In genomic region chr17:65782551-65783141, GRCm38 (mm10) we compare ENCODE assay signal across 8 mouse cellular contexts. TPM values are rescaled to one million over a fixed set of nuclear protein-coding genes. Genes with fewer than 3 reads are reported as not detected.
DNase-seq lines count a peak whose midpoint lies in the region.

Gene Ppp4r1 (plus strand): TSS chr17:65782573.

- peaks cover 9% of the 10 kb centered on the region; the same call in 1 of the 2 replicates for H3K9me3 ChIP-seq in hindbrain, embryonic 10.5 days

- peaks cover 30% of the 10 kb centered on the region for H3K36me3 ChIP-seq in hindbrain, embryonic 10.5 days

- H3K4me3 ChIP-seq in hindbrain, embryonic 10.5 days: peak within 1 kb of the TSS; percentile 93

- H3K27ac ChIP-seq in hindbrain, embryonic 10.5 days: peak within 1 kb of the TSS; percentile 99

- H3K27me3 ChIP-seq in hindbrain, embryonic 10.5 days (ENCODE audit: insufficient read depth, poor library complexity, severe bottlenecking): no peaks in the 10 kb centered on the region

- DNase-seq in MEL-GATA-1-ER (ENCODE audit: extremely low read depth, low read depth): peak; percentile 17
- peak; percentile 86 for DNase-seq in cerebellum, adult 9-10 months
- peak in 1 of 2 experiments; percentile 69 for DNase-seq in frontal cortex, adult 2 months (ENCODE audit: extremely low spot score in 1 of 2, low spot score in 1 of 2)
- peak; percentile 84 for DNase-seq in hindbrain, embryonic 10.5 days (ENCODE audit: low spot score)
- DNase-seq in layer of hippocampus, postnatal 14 days (ENCODE audit: low spot score in 2 of 2): peak; percentile 74 to 79
- peak; percentile 86 for DNase-seq in lung, postnatal 14 days
- peak; percentile 57 for DNase-seq in retina, adult 2 months (ENCODE audit: low read depth, low spot score)
- peak; percentile 68 to 74 for DNase-seq in thymus, postnatal 36 days

- peaks cover 25% of the 10 kb centered on the region for H3K4me1 ChIP-seq in hindbrain, embryonic 10.5 days (replicated peaks)

- WGBS in hindbrain, embryonic 10.5 days: under 1% methylated on average over 81 of the region's 81 CpGs

RNA-seq across cellular contexts. Expression of gene Ppp4r1, which starts in this region (rescaled TPM):
- 72.2 and 73.3 TPM in 2 replicates for polyA plus RNA-seq in frontal cortex, adult 2 months (2012; rRNA removed)
- polyA plus RNA-seq in hindbrain, embryonic 10.5 days (2016; fragmentation: Nextera tagmentation; extraction: Ambion mirVana): 51.0 and 59.6 TPM in 2 replicates
- 10 to 100 TPM; 39.0 to 40.4 TPM for total RNA-seq in layer of hippocampus, postnatal 14 days (2021)
